Mouse (Mus musculus): ENCODE results near the gene Olfr132. TPM values are rescaled to one million over a fixed set of nuclear protein-coding genes. Genes with fewer than 3 reads are reported as not detected.
"Not testable (repeated sequence)": the region's sequence is repeated elsewhere in the genome, so short reads cannot be mapped to it uniquely, and the experiment has no call there.

Olfr132 gene
- not detected for total RNA-seq (2021)

DNA sequence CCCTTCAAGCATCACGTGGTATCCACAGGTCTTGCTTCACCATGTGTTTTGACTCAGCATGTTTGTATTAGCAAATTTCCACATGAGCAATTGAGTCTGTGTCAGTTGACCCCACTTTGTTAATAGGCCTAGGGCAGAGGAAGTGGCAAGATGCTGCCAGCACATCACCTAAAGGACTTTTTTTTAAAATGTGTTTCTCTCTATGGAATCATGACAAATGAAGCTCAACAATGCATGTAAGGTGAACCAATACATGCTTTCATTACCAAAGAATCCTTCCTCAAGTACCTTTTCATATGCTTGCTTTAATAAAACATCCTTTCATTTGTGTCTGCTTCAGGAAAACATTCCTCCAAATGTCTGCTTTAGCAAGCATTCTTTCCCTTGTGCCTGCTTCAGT is at the start of gene Olfr132:
Gene Olfr132, minus strand, starts transcription at position 101 of the 400 bp plus-strand sequence.
- intact Hi-C loops (cut with DNase I) = no loop called here
- DNase-seq = no peak

DNA sequence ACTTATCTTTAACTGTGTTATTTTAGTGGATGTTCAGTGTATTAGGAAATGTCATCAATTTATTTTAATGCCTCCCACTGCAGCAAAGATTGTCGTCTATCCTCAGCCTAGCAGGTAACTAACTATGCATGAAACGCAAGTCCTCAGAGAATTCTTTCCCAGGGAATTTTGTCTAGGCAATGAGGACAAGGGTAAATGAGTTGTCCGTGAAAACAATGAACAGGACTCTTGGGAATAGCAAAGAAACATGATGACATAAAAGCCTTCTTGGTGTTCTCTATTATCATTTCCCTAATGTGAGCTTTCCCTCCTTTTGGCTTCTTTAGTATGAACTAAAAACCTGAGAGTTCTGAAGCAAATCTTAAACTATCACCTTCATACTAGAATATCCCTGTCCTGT is 36.8 kb upstream of the Olfr132 start, which contains the start of gene Olfr134:
Gene Olfr134, plus strand, starts transcription at position 301 of the 400 bp plus-strand sequence.
- intact Hi-C loops (cut with DNase I) = no loop called here
- DNase-seq = no peak

DNA sequence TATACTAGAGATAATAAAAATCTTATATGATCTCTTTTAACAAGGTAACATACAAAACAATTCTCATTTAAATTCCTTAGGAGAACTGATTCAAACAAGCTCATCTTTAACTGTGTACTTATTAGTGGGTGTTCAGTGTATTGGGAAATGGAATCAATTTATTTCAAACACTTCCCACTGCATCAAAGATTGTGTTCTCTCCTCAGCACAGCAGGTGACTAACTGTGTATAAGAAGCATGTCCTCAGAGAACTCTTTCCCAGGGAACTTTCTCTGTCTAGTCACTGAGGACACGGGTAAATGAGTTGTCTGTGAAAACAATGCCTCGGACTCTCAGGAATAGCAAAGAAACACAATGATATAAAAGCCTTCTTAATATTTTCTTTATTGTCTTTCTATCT is 10.7 kb upstream of the Olfr132 start, which contains the start of gene Olfr133:
Gene Olfr133, plus strand, starts transcription at position 301 of the 400 bp plus-strand sequence.
- intact Hi-C loops (cut with DNase I) = no loop called here
- DNase-seq = no peak

DNA sequence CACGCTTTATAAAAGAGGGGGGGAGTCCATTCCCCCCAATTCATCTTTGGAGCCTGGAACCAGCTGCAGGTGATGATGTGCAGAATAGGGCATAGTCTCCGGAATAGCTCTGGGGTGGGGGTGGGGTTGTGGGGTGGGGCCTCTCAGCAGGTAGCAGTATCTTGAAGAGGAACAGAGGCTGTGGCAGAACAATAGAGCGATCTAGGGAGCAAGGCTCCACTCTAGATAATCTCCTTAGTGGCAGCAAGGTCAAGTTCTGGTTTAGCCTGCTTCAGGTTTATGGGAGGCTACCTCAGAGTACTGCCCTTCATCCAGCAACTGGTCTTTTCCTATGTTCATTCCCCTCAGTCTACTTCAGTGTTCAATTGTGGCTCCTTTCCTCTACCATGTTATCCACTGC is 9.0 kb downstream of the Olfr132 start:
- DNase-seq; intact Hi-C loops (cut with DNase I): not testable (repeated sequence)

DNA sequence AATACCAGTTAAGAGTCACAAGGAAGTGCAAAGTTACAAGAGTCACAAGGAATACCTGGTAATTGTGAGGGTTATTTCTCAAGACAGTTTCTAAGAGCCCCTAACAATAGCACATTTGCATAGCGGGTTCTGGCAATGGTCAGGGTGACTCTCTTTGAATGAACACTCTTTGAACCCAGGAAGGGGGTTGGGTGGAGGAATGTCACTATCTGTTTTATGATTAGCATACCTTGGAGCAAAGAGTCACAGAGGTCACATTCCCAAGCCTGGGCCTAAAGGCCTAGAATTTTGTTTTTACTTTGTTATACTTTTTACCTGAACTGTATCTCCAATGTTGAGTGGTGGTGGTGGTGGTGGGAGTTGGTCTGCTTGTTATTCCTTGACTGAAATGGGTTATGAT is 10.1 kb downstream of the Olfr132 start:
- DNase-seq; intact Hi-C loops (cut with DNase I): not testable (repeated sequence)

DNA sequence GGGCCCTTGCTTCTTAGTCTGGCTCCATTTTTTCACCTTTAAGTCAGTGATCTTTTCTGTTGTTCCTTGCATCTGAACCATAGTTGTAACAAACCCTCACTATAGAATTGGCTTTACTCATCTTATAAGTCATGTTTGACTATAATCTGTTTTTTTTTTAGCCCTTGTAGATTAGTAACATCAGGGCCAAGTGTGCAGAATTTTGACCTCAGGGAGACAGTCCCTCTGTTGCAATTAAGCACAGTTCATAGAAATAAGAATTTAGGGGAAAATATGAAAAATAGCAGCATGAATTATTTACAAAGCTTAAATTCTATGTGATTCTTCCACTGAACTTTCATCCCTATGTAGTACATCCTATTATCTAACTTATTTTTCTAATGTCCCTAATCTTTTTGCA is 45.7 kb downstream of the Olfr132 start, which contains the start of gene Olfr131:
Gene Olfr131, minus strand, starts transcription at position 101 of the 400 bp plus-strand sequence.
- intact Hi-C loops (cut with DNase I) = no loop called here
- DNase-seq = no peak

DNA sequence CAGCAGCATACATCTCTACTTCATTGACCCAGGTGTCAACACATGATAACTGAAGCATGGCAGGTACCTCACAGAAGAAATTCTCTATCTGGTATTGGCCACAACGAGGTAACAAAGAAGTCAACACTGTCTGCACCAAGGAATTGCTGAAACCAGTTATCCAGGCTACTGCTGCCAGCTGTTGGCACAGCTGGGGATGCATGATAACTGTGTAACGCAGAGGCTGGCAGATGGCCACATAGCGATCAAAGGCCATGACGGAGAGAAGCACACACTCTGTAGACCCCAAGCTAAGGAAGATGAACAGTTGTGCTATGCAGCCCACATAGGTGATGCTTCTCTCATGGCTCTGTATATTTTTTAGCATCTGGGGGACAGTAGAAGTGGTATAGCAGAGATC is 52.0 kb downstream of the Olfr132 start:
- DNase-seq = no peak

More for the DNA sequence above, 52.0 kb downstream of the Olfr132 start:
- intact Hi-C loops (cut with DNase I) = no loop called here

Other genes with a start within 250 kb of the Olfr132 start
- not detected for gene Olfr127, start 234.1 kb downstream of the Olfr132 start, total RNA-seq (2021)
- not detected for gene Olfr128, start 214.0 kb downstream of the Olfr132 start, total RNA-seq (2021)
- not detected for gene Olfr761, start 181.4 kb downstream of the Olfr132 start, total RNA-seq (2021)
- not detected for gene Olfr129, start 74.4 kb downstream of the Olfr132 start, total RNA-seq (2021)
- gene Olfr130, start 70.6 kb downstream of the Olfr132 start, total RNA-seq (2021) = not detected
- gene Olfr131, start 45.8 kb downstream of the Olfr132 start, total RNA-seq (2021) = not detected
- not detected for gene Olfr133, start 10.8 kb upstream of the Olfr132 start, total RNA-seq (2021)
- gene Olfr134, start 36.9 kb upstream of the Olfr132 start, total RNA-seq (2021) = not detected
- gene Olfr135, start 69.8 kb upstream of the Olfr132 start, total RNA-seq (2021) = not detected
- gene Olfr138, start 126.5 kb upstream of the Olfr132 start, total RNA-seq (2021) = not detected
- not detected for gene Olfr137, start 173.0 kb upstream of the Olfr132 start, total RNA-seq (2021)
- not detected for gene Olfr136, start 195.3 kb upstream of the Olfr132 start, total RNA-seq (2021)